Mouse (Mus musculus): ENCODE data around the gene Zdhhc23. TPM values are rescaled to one million over a fixed set of nuclear protein-coding genes. Genes with fewer than 3 reads are reported as not detected.
A peak's percentile ranks its signal among the peaks of the same experiment; 100 is the strongest.

Zdhhc23 gene
- 10 to 100 TPM; 36.1 to 37.1 TPM for total RNA-seq (2021)
- long read RNA-seq, experiment 1, partial matches to known transcripts, result 3 of 26 reads
- long read RNA-seq, experiment 1, other reads (novel, unspliced or antisense), result 23 of 26 reads
- long read RNA-seq, experiment 2, partial matches to known transcripts, result 1 of 12 reads
- long read RNA-seq, experiment 2, other reads (novel, unspliced or antisense), result 10 of 12 reads

GRCm38 (mm10) chr16:43979328-43980109, at the start of gene Zdhhc23:
TSS of gene Zdhhc23 (minus strand) at chr16:43979791.
- intact Hi-C loops (cut with DNase I), result no loop called here
- no peak for DNase-seq (ENCODE audit: low spot score in 2 of 2)

GRCm38 (mm10) chr16:44029273-44029672, 49.7 kb upstream of the Zdhhc23 start:
- no peak for DNase-seq (ENCODE audit: low spot score in 2 of 2)
- intact Hi-C loops (cut with DNase I), result no loop called here

- DNase-seq (ENCODE audit: low spot score in 2 of 2), result no peak
- intact Hi-C loops (cut with DNase I), result no loop called here
Measured at GRCm38 (mm10) chr16:44026822-44027221, 47.2 kb upstream of the Zdhhc23 start.

GRCm38 (mm10) chr16:44026210-44026609, 46.6 kb upstream of the Zdhhc23 start:
- DNase-seq (ENCODE audit: low spot score in 2 of 2), result no peak
- intact Hi-C loops (cut with DNase I), result no loop called here

- no peak for DNase-seq (ENCODE audit: low spot score in 2 of 2)
- intact Hi-C loops (cut with DNase I), result no loop called here
Measured at GRCm38 (mm10) chr16:44018986-44019548, 39.5 kb upstream of the Zdhhc23 start.

- intact Hi-C loops (cut with DNase I), result no loop called here
- no peak for DNase-seq (ENCODE audit: low spot score in 2 of 2)
Measured at GRCm38 (mm10) chr16:44018372-44018771, 38.8 kb upstream of the Zdhhc23 start.

GRCm38 (mm10) chr16:44017707-44018106, 38.1 kb upstream of the Zdhhc23 start:
- DNase-seq (ENCODE audit: low spot score in 2 of 2), result no peak
- intact Hi-C loops (cut with DNase I), result no loop called here

GRCm38 (mm10) chr16:44016164-44016563, 36.6 kb upstream of the Zdhhc23 start:
- DNase-seq (ENCODE audit: low spot score in 2 of 2), result no peak
- intact Hi-C loops (cut with DNase I), result no loop called here

GRCm38 (mm10) chr16:44015416-44016158, 36.0 kb upstream of the Zdhhc23 start:
- DNase-seq (ENCODE audit: low spot score in 2 of 2), result no peak
- intact Hi-C loops (cut with DNase I), result no loop called here

GRCm38 (mm10) chr16:44011010-44011409, 31.4 kb upstream of the Zdhhc23 start:
- DNase-seq (ENCODE audit: low spot score in 2 of 2), result no peak
- intact Hi-C loops (cut with DNase I), result no loop called here

- intact Hi-C loops (cut with DNase I), result no loop called here
- no peak for DNase-seq (ENCODE audit: low spot score in 2 of 2)
Measured at GRCm38 (mm10) chr16:44002086-44002485, 22.5 kb upstream of the Zdhhc23 start.

- intact Hi-C loops (cut with DNase I), result no loop called here
- DNase-seq (ENCODE audit: low spot score in 2 of 2), result no peak
Measured at GRCm38 (mm10) chr16:43999541-43999940, 19.9 kb upstream of the Zdhhc23 start.

GRCm38 (mm10) chr16:43999111-43999510, 19.5 kb upstream of the Zdhhc23 start:
- intact Hi-C loops (cut with DNase I), result no loop called here

GRCm38 (mm10) chr16:43994623-43995022, 15.0 kb upstream of the Zdhhc23 start:
- DNase-seq (ENCODE audit: low spot score in 2 of 2), result no peak
- intact Hi-C loops (cut with DNase I), result no loop called here

More at GRCm38 (mm10) chr16:43999111-43999510, 19.5 kb upstream of the Zdhhc23 start:
- no peak for DNase-seq (ENCODE audit: low spot score in 2 of 2)

GRCm38 (mm10) chr16:43986299-43986698, 6.7 kb upstream of the Zdhhc23 start:
- intact Hi-C loops (cut with DNase I), result no loop called here
- no peak for DNase-seq (ENCODE audit: low spot score in 2 of 2)

- no peak for DNase-seq (ENCODE audit: low spot score in 2 of 2)
- intact Hi-C loops (cut with DNase I), result no loop called here
Measured at GRCm38 (mm10) chr16:43980110-43980609, 569 bp upstream of the Zdhhc23 start.

GRCm38 (mm10) chr16:43979010-43979327, 622 bp downstream of the Zdhhc23 start:
- DNase-seq (ENCODE audit: low spot score in 2 of 2), result peak in 1 of 2 experiments; percentile 18
- intact Hi-C loops (cut with DNase I), result no loop called here

- intact Hi-C loops (cut with DNase I), result loop anchor here (5.0 kb wide), 1 partner anchor 84 kb away; no protein-coding TSS in a partner anchor
- no peak for DNase-seq (ENCODE audit: low spot score in 2 of 2)
Measured at GRCm38 (mm10) chr16:43973606-43974220, 5.9 kb downstream of the Zdhhc23 start.

- DNase-seq (ENCODE audit: low spot score in 2 of 2), result no peak
- intact Hi-C loops (cut with DNase I), result loop anchor here (5.0 kb wide), 1 partner anchor 84 kb away; no protein-coding TSS in a partner anchor
Measured at GRCm38 (mm10) chr16:43973147-43973546, 6.4 kb downstream of the Zdhhc23 start.
